Mouse (Mus musculus): ENCODE data around the gene Tnfrsf25.

Tnfrsf25 gene

GRCm38 (mm10) chr4:152090191-152090590 lies 25.5 kb upstream of the Tnfrsf25 start:
- no peak for DNase-seq (ENCODE audit: extremely low spot score, low read depth, low spot score)

- DNase-seq (ENCODE audit: extremely low spot score, low read depth, low spot score) = no peak
These were observed 22.9 kb upstream of the Tnfrsf25 start for GRCm38 (mm10) chr4:152092751-152093293.

GRCm38 (mm10) chr4:152094233-152094632 lies 21.5 kb upstream of the Tnfrsf25 start:
- no peak for DNase-seq (ENCODE audit: extremely low spot score, low read depth, low spot score)

DNA sequence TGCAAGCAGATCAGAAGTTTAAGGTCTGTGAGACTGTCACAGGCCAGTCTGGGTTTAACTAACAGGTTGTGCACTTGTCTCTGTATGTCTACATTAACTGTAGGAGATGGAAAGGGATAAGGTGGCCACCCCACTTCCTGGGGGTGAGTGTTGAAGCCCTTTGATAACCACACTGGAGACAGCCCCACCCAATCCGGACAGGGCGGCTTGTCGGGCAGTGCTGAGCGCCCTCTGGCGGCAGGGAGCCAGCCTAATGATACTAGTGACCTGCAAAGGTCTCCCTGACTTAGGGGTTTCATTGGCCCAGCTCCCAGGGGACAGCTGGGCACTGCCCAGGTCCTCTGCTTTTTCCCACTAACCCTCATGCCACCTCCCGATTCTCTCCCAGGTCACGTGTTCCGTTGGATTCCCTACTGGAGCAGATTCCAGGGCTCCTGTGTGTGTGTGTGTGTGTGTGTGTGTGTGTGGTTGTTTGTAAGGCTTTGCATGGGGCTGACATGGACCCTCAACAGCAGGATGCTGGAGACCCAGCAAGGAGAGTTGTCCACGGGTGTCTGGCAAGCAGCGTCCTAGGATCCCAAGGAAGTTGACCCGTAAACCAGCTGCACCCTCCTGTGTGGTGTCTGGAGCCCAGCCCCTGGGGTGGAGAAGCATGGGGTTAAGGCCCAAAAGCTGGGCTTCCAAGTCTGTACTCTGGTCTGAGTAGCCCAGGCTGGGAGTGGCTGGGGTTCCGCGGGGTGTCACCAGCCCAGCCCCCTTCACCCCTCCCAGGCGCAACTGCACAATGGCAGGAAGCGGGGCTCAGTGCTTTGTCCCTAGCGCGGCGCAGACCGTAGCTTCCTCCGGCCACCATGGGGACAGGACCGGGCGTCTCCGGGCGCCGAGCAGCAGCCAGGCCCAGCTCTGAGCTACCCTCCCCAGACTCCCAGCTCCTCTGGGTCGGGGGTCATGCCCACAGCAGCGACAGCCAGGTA lies 19.5 kb upstream of the Tnfrsf25 start:
- no peak for DNase-seq (ENCODE audit: extremely low spot score, low read depth, low spot score)

GRCm38 (mm10) chr4:152096927-152097326 lies 18.8 kb upstream of the Tnfrsf25 start:
- DNase-seq (ENCODE audit: extremely low spot score, low read depth, low spot score) = no peak

DNA sequence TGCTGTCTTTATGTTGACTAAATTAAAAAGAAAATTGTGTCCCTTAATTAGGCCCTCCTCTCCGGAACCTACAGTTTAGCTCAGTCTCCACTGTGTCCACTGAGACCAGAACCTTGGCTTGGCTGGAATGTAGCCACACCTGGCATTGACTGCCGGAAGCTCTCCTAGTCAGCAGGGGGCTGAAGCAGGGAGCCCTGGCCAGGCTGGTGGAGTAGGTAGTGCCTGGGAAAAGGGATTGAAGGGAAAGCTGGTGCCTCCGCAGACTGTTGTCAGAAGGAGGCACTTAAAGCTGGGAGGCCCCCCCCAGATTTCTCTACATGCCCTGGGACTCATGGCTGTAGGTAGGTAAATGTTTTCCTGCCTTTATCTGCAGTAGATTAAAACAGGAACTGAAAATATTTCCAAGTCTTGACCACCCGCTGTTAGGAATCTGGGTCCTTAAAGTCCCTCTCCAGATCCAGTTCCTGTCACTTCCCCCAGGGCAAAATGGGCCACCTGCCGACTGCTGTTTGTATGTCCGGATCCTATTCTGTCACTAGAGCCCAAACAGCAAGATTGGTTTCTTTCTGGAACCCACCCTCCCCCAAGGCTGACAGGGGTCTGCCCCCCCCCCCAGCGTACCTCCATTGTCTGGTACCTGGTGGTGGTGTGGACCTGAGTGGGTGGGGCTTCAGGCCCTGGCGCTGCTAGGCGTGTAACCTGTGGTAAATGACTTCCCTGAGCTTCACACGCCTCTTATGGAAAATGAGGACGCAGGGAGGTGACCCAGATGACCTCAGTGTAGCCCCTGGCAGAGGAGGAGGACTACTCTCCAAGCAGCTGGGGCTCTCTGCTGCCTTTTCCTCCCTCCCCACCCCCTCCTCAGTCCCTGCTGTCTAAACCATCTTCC lies 17.6 kb upstream of the Tnfrsf25 start:
- no peak for DNase-seq (ENCODE audit: extremely low spot score, low read depth, low spot score)

- no peak for DNase-seq (ENCODE audit: extremely low spot score, low read depth, low spot score)
These were observed 15.2 kb upstream of the Tnfrsf25 start for GRCm38 (mm10) chr4:152100541-152100940.

DNA sequence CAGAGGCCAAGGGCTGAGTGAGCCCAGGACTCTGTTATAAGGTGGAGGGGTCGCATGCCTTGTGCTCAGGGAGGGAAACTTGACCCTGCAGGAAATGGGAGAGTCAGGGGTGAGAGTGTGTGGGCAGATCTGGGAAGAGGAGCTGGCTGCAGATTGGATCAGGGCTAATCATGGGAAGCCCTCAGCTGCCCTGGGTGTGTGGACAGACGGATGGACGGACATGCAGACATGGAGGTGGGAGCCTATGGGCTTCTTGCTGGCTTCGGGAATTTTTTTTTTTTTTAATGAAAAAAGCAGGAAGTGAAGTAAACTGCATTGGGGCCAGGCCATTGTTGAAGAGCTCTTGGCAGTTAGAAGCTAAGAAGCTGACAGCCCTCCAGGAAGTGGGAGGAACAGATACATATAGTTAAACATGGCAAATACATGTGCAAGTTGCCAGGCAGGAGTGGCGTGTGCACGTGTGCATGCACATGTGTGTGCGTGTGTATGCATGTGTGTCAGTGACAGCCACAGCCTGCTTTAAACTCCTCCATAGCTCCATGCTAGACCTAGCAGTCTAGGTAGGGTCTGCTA lies 14.6 kb upstream of the Tnfrsf25 start:
- DNase-seq (ENCODE audit: extremely low spot score, low read depth, low spot score) = no peak

DNA sequence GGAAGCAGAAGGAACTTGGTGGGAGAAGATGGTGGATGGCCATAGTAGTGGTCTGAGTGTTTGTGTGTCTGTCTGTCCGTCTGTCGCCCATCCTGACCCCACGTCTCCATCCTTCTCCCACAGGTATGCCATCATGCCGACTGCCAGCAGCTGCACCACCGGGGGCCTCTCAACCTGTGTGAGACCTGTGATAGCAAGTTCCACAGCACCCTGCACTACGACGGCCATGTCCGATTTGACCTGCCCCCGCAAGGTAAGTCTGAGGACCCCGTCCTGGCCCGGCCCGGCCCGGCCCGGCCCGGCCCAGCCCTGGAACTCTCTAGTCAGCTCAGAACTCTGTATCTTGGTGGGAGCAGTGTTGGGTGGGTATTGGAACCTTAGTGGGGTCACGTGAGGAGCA lies 13.8 kb upstream of the Tnfrsf25 start:
- no peak for DNase-seq (ENCODE audit: extremely low spot score, low read depth, low spot score)

DNA sequence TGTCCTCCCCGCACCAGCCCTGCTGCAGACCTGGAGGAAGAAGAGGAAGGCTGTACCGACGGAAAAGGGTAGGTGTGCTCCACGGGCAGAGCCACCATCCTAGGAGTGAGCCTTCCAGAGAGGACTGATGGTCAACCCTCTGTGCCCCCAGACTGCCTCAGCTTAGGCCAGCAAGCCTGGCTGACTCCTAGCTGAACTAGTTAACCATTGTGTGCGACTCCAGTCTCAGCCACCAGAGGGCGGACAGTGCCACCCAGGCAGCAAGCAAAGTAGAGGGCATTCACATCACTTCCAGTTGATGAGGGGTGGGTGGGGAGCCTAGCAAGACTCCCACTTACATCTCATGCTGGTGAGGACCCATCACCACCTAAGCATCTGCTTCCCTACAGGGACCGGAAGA lies 12.7 kb upstream of the Tnfrsf25 start:
- no peak for DNase-seq (ENCODE audit: extremely low spot score, low read depth, low spot score)

DNA sequence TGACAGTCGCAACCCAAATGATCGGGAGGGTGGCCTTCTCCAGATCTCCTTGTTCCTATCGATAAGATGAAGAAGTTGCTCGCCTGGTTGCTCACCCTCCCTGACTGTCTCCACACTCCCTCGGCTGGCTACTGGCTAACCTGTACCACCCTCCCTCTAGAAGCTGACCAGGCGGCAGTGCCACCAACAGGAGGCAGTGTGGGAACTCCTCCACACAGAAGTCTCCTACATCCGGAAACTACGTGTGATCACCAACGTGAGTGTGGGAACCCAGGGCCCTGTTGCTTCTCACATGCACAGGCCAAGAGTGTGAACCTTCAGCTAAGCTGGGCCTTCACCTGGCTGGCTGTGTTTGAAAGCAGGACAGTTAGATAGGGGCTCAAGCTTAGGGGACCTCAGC lies 9.0 kb upstream of the Tnfrsf25 start:
- DNase-seq (ENCODE audit: extremely low spot score, low read depth, low spot score) = no peak

- DNase-seq (ENCODE audit: extremely low spot score, low read depth, low spot score) = no peak
These were observed 8.2 kb upstream of the Tnfrsf25 start for GRCm38 (mm10) chr4:152107493-152107892.

DNA sequence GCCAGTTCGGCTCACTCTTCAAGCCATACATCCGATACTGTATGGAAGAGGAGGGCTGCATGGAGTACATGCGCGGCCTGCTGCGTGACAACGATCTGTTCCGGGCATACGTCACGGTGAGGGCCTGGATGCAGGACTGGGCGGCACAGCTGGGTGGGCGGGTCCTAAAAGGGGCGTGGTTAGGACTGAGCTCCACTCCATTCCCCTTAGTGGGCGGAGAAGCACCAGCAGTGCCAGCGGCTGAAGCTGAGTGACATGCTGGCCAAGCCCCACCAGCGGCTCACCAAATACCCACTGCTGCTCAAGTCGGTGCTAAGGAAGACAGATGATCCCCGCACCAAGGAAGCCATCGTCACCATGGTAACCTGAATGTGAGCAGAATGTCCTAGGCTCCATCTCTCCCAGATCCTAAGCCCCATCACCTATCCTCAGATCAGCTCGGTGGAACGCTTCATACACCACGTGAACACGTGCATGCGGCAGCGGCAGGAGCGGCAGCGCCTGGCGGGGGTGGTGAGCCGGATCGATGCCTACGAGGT lies 7.7 kb upstream of the Tnfrsf25 start:
- peak; percentile 54 for DNase-seq (ENCODE audit: extremely low spot score, low read depth, low spot score)

GRCm38 (mm10) chr4:152108673-152109072 lies 7.1 kb upstream of the Tnfrsf25 start:
- DNase-seq (ENCODE audit: extremely low spot score, low read depth, low spot score) = no peak

- no peak for DNase-seq (ENCODE audit: extremely low spot score, low read depth, low spot score)
These were observed 6.2 kb upstream of the Tnfrsf25 start for GRCm38 (mm10) chr4:152109509-152109908.

- DNase-seq (ENCODE audit: extremely low spot score, low read depth, low spot score) = no peak
These were observed 5.0 kb upstream of the Tnfrsf25 start for GRCm38 (mm10) chr4:152110689-152111088.

DNA sequence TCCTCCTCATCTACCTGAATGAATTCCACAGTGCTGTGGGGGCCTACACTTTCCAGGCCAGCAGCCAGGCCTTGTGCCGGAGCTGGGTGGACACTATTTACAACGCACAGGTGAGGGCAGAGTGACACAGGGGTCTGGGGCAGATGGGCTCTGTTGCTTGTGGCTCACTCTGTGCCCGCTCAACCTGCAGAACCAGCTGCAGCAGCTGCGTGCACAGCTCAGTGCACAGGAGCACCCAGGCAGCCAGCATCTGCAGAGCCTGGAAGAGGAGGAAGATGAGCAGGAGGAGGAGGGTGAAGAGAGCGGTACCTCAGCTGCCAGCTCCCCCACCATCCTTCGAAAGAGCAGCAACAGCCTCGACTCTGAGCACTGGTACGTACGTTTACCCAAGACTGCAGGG lies 3.4 kb upstream of the Tnfrsf25 start:
- DNase-seq (ENCODE audit: extremely low spot score, low read depth, low spot score) = no peak

DNA sequence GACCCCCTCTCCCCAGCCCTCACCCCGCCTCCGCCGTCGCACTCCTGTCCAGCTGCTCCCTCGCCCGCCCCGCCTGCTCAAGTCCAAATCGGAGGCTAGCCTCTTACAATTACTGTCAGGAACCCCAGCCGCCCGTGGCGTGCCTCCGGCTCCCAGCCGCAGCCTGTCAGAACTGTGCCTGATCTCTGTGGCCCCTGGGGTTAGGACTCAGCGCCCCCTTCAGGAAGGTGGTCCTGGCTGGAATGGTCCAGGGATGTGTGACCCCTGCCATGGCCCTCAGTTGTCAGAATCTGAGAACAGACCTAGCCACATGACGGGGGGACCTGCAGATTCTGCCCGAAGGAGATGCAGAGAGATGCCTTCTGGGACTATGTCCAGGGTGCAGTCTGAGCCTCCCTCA lies 1.7 kb upstream of the Tnfrsf25 start:
- no peak for DNase-seq (ENCODE audit: extremely low spot score, low read depth, low spot score)

DNA sequence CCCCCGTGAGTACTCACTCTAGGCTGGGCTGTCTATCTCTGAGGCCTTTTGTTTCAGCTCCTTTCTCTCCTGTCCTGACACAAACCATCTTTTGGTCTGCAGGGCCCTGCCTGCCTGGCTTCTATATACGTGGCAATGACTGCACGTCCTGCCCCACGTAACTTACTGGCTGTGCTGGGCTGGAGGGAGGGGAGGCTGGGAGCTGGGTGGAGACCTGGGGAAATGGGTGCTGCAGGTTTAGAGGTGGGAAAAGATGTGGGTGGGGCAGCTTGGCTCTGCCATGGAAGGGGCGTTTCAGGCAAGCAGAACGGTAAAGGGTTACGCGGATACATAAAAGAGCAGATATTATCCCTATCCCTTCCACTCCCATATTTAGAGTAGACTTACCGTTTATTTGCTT lies 1.8 kb downstream of the Tnfrsf25 start:
- no peak for DNase-seq (ENCODE audit: extremely low spot score, low read depth, low spot score)

DNA sequence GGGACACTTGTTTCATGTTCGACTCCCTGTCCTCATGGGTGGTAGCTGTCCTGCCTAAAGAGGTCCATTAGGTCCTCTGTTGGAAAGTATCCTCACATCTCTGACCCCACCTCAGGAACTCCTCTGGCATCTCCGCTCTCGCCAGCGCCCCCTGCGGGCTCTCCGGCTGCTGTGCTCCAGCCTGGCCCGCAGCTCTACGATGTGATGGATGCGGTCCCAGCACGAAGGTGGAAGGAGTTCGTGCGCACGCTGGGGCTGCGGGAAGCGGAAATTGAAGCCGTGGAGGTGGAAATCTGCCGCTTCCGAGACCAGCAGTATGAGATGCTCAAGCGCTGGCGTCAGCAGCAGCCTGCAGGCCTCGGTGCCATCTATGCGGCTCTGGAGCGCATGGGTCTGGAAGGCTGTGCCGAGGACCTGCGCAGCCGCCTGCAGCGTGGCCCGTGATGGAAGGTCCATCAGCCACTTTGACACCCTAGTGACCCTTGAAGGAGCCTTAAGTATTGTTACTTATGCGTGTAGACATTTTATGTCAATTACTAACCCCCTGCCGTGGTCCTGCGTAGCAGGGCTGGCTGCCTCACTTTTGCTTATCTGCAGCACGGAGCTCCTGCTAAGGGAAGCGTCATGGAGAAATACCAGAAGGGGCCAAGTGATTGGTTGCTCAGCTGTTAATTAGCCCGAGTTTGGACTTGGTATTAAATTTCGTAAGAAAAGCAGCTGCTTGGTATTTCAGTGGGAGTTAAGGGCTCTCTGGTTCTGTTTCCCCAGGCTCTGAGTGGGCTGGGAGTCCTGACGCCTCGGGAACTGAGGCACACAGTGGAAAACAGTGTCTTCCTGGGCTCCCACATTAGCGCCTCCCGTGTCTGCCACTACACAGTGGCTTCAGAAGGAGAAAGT lies 3.9 kb downstream of the Tnfrsf25 start:
- DNase-seq (ENCODE audit: extremely low spot score, low read depth, low spot score) = no peak
